Mouse (Mus musculus): ENCODE measurements around the gene Btn2a2. TPM values are rescaled to one million over a fixed set of nuclear protein-coding genes. Genes with fewer than 3 reads are reported as not detected.
A peak's percentile ranks its signal among the peaks of the same experiment; 100 is the strongest.

Gene Btn2a2
- polyA plus RNA-seq, 1 experiment from 2014 or later: 0.23 TPM

GRCm38 (mm10) chr13:23523976-23524375, 35.3 kb upstream of the Btn2a2 start:
- POLR2A ChIA-PET: no interaction called here
- H3K27me3 ChIP-seq: no peaks in the 10 kb centered on the region
- ATAC-seq (no peak), DNase-seq (ENCODE audit: low read depth, low spot score) (no peak)
- CTCF ChIA-PET: interaction anchor here (0.8 kb wide), 1 partner anchor 91 kb away, joined by 4 read pairs; no protein-coding TSS in a partner anchor
- in situ Hi-C loops (cut with MboI; ENCODE audit: low pct_unique_long_range_greater_than_20kb): loop anchor here (5.0 kb wide), 1 partner anchor 92 kb away; no protein-coding TSS in a partner anchor
- TF ChIP-seq CTCF (IDR thresholded peaks at IDR 0.05): no peak

GRCm38 (mm10) chr13:23521703-23522102, 33.0 kb upstream of the Btn2a2 start:
- DNase-seq (ENCODE audit: low read depth, low spot score) (no peak), ATAC-seq (no peak)
- ChIA-PET CTCF (no interaction called here), POLR2A (no interaction called here)
- no peaks in the 10 kb centered on the region for H3K27me3 ChIP-seq
- in situ Hi-C loops (cut with MboI; ENCODE audit: low pct_unique_long_range_greater_than_20kb): loop anchor here (5.0 kb wide), 1 partner anchor 89 kb away; no protein-coding TSS in a partner anchor
- TF ChIP-seq CTCF (IDR thresholded peaks at IDR 0.05): no peak

GRCm38 (mm10) chr13:23519416-23519815, 30.8 kb upstream of the Btn2a2 start:
- ATAC-seq (peak; percentile 28), DNase-seq (ENCODE audit: low read depth, low spot score) (no peak)
- H3K27me3 ChIP-seq: no peaks in the 10 kb centered on the region
- in situ Hi-C loops (cut with MboI; ENCODE audit: low pct_unique_long_range_greater_than_20kb): loop anchor here (5.0 to 10.0 kb wide), 2 partner anchors 225 to 1577 kb away; no protein-coding TSS in a partner anchor
- ChIA-PET CTCF (interaction anchor here (2.1 to 2.8 kb wide), 2 partner anchors 87 to 95 kb away, joined by 6 to 18 read pairs; no protein-coding TSS in a partner anchor), POLR2A (no interaction called here)
- no peak for TF ChIP-seq CTCF (IDR thresholded peaks at IDR 0.05)

- ChIA-PET CTCF (interaction anchor here (1.1 to 2.8 kb wide), 3 partner anchors 71 to 94 kb away, joined by 3 to 18 read pairs (median 6); no protein-coding TSS in a partner anchor), POLR2A (no interaction called here)
- no peak for TF ChIP-seq CTCF (IDR thresholded peaks at IDR 0.05)
- DNase-seq (ENCODE audit: low read depth, low spot score) (no peak), ATAC-seq (no peak)
- in situ Hi-C loops (cut with MboI; ENCODE audit: low pct_unique_long_range_greater_than_20kb): loop anchor here (5.0 to 10.0 kb wide), 2 partner anchors 224 to 1577 kb away; no protein-coding TSS in a partner anchor
- no peaks in the 10 kb centered on the region for H3K27me3 ChIP-seq
These were observed 30.2 kb upstream of the Btn2a2 start for GRCm38 (mm10) chr13:23518885-23519284.

GRCm38 (mm10) chr13:23518295-23518603, 29.6 kb upstream of the Btn2a2 start:
- CTCF ChIA-PET: interaction anchor here (1.0 to 2.8 kb wide), 5 partner anchors 8 to 94 kb away, joined by 3 to 18 read pairs (median 3); no protein-coding TSS in a partner anchor
- no peak for TF ChIP-seq CTCF (IDR thresholded peaks at IDR 0.05)
- H3K27me3 ChIP-seq: no peaks in the 10 kb centered on the region
- in situ Hi-C loops (cut with MboI; ENCODE audit: low pct_unique_long_range_greater_than_20kb): loop anchor here (5.0 to 10.0 kb wide), 2 partner anchors 223 to 1576 kb away; no protein-coding TSS in a partner anchor
- no peak for ATAC-seq
- POLR2A ChIA-PET: no interaction called here
- no peak for DNase-seq (ENCODE audit: low read depth, low spot score)

GRCm38 (mm10) chr13:23517603-23518294, 29.1 kb upstream of the Btn2a2 start:
- ATAC-seq: peak; percentile 61
- POLR2A ChIA-PET: no interaction called here
- in situ Hi-C loops (cut with MboI; ENCODE audit: low pct_unique_long_range_greater_than_20kb): loop anchor here (5.0 to 10.0 kb wide), 2 partner anchors 223 to 1575 kb away; no protein-coding TSS in a partner anchor

GRCm38 (mm10) chr13:23516822-23517602, 28.4 kb upstream of the Btn2a2 start:
- in situ Hi-C loops (cut with MboI; ENCODE audit: low pct_unique_long_range_greater_than_20kb): loop anchor here (5.0 to 10.0 kb wide), 2 partner anchors 222 to 1575 kb away; no protein-coding TSS in a partner anchor
- no peaks in the 10 kb centered on the region for H3K27me3 ChIP-seq
- no peak for TF ChIP-seq CTCF (IDR thresholded peaks at IDR 0.05)
- ChIA-PET POLR2A (no interaction called here), CTCF (interaction anchor here (1.1 to 1.2 kb wide), 4 partner anchors 9 to 76 kb away, joined by 3 read pairs; no protein-coding TSS in a partner anchor)
- ATAC-seq (peak; percentile 15), DNase-seq (ENCODE audit: low read depth, low spot score) (no peak)

More at GRCm38 (mm10) chr13:23517603-23518294, 29.1 kb upstream of the Btn2a2 start:
- H3K27me3 ChIP-seq: no peaks in the 10 kb centered on the region
- no peak for DNase-seq (ENCODE audit: low read depth, low spot score)
- CTCF ChIA-PET: interaction anchor here (1.0 to 2.8 kb wide), 5 partner anchors 8 to 93 kb away, joined by 3 to 18 read pairs (median 3); no protein-coding TSS in a partner anchor
- TF ChIP-seq CTCF (IDR thresholded peaks at IDR 0.05): no peak

- ChIA-PET CTCF (interaction anchor here (1.1 to 1.2 kb wide), 3 partner anchors 65 to 75 kb away, joined by 3 read pairs; no protein-coding TSS in a partner anchor), POLR2A (no interaction called here)
- no peak for ATAC-seq
- no peaks in the 10 kb centered on the region for H3K27me3 ChIP-seq
- in situ Hi-C loops (cut with MboI; ENCODE audit: low pct_unique_long_range_greater_than_20kb): loop anchor here (5.0 to 10.0 kb wide), 2 partner anchors 221 to 1574 kb away; no protein-coding TSS in a partner anchor
- no peak for TF ChIP-seq CTCF (IDR thresholded peaks at IDR 0.05)
- no peak for DNase-seq (ENCODE audit: low read depth, low spot score)
These were observed 27.4 kb upstream of the Btn2a2 start for GRCm38 (mm10) chr13:23515826-23516620.

- DNase-seq (ENCODE audit: low read depth, low spot score) (no peak), ATAC-seq (no peak)
- in situ Hi-C loops (cut with MboI; ENCODE audit: low pct_unique_long_range_greater_than_20kb): loop anchor here (5.0 to 10.0 kb wide), 2 partner anchors 220 to 1573 kb away; no protein-coding TSS in a partner anchor
- ChIA-PET CTCF (no interaction called here), POLR2A (no interaction called here)
- no peaks in the 10 kb centered on the region for H3K27me3 ChIP-seq
- no peak for TF ChIP-seq CTCF (IDR thresholded peaks at IDR 0.05)
These were observed 26.6 kb upstream of the Btn2a2 start for GRCm38 (mm10) chr13:23515281-23515680.
